Mouse (Mus musculus): ENCODE data around the gene Slc28a1. TPM values are rescaled to one million over a fixed set of nuclear protein-coding genes. Genes with fewer than 3 reads are reported as not detected.

Slc28a1 gene
- polyA plus RNA-seq, 1 experiment = 0.43 TPM

DNA sequence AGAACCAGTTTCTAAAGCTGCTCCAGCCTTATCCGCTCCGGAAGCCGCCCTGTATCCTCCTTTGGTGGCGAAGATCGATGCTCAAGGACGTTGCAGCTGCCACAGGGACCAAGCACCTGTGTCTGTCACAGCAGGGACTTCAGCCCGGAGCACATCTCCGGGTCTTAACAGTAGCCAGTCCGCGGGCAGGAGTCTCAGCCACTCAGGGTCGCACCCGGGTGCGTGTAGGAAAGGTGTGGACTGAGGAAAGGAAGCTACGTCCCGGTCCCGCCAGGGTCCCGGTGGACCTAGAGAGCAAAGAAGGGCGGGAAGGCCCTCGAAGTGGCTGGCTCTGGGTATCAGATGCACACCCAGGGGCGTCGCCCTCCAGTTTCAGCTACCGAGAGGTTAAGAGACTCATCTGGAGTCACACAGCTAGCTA lies 97.7 kb downstream of the Slc28a1 start:
- no peak for DNase-seq (ENCODE audit: low read depth)

- DNase-seq (ENCODE audit: low read depth) = no peak
Measured at GRCm38 (mm10) chr7:81212697-81213346, 98.2 kb downstream of the Slc28a1 start.

DNA sequence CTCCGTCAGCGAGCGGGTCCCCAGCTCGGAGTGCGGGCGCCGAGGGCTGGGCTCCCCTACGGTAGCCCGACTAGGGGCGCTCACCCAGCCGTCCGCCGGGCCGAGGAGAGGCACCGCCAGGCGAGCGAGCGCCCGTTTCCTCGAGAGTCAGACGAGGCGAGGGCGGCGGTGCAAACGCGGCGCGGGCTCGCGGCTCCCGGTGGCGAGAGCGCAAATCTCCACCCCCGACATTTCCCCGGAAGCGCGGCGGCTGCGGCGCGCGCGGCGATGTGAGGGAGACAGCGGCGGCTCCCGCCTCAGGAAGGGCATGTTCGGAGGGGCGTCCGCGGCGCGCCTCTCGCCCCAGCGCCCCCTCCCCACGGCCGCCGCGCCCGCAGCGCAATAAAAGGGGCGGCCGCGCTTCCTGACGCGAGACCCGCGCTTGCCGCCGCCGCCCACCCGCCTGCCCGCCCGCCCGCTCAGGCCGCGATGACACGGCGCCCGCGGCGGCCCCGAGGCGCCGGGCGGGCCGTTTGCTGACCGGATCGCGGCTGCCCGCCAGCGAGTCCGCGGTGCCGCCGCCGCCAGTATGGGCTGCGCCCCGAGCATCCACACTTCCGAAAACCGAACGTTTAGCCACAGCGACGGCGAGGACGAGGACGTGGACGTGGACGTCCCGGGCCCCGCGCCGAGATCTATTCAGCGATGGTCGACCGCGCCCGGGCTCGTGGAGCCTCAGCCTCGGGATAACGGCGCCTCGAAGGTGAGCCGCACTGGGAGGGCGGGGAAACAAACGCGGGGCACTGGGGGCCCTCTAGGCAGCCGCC lies 99.0 kb downstream of the Slc28a1 start, which contains the start of gene Pde8a:
TSS of gene Pde8a (plus strand) at position 250 of the 806 bp plus-strand sequence.
- DNase-seq (ENCODE audit: low read depth) = no peak

DNA sequence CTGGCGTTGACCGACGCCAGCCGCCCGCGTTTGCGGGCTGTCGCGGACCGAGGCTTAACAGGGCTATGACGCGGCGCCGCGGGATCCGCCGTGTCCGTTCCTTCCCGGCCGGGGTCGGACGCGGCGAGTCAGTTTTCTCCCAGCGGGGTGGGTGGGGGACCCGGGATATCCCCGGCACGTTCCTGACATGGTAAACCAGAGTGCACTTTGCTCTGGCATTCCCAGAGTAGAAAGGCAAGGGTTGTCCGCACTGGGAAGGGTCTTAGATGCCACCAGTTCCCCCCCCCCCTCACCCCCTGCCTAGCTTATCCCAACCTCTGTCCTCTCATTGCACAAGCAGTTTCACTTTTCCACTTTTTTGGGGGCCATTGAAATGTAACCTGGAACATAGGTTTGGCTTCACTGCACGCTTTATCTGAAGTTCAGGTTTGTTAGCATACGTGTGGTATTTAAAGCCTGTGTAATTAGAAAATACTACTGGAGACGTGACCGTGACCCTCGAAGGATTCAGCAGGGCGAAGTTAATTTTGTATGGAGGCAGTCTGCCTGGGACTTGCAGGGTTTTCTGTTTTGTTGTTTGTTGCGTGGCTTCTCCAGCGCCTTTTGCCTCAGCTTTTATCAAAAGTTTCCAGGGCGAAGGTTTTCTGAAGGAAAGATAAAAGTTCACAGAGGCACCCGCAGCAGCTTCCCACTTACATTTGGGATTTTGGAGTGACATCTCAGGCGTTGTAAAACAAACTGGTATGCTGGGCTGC lies 99.7 kb downstream of the Slc28a1 start:
- DNase-seq (ENCODE audit: low read depth) = no peak

DNA sequence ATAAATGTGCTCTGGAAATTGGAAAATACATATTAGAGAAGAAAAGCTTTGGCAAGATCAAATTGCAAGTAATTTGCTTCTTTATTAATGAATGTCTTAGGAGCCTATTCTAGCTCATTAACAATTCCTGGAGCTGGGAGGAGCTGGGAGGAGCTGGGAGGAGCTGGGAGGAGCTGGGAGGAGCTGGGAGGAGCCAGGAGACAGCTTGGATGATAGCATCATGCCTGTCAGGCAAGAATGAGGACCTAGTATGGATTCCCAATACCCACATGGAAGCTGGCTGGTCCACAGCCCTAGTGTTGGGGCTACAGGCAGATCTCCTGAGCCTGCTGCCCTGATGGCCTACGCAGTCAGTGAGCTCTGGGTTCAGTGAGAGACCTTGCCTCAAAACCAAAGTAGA lies 101.4 kb downstream of the Slc28a1 start:
- DNase-seq (ENCODE audit: low read depth) = no peak

GRCm38 (mm10) chr7:81219321-81219720 lies 104.7 kb downstream of the Slc28a1 start:
- DNase-seq (ENCODE audit: low read depth) = no peak

Other genes starting within 250 kb of the Slc28a1 start
- 13.6 and 14.2 TPM in 2 replicates for gene Wdr73, start 213.5 kb upstream of the Slc28a1 start, polyA plus RNA-seq (2012; rRNA removed)
- 9.5 and 12.2 TPM in 2 replicates for gene Nmb, start 209.7 kb upstream of the Slc28a1 start, polyA plus RNA-seq (2012; rRNA removed)
- 73.8 and 78.5 TPM in 2 replicates for gene Sec11a, start 167.0 kb upstream of the Slc28a1 start, polyA plus RNA-seq (2012; rRNA removed)
- gene Zfp592, start 121.1 kb upstream of the Slc28a1 start, polyA plus RNA-seq (2012; rRNA removed) = 13.7 and 16.7 TPM in 2 replicates
- 0.08 and 0.15 TPM in 2 replicates for gene Alpk3, start 57.2 kb upstream of the Slc28a1 start, polyA plus RNA-seq (2012; rRNA removed)
- gene Pde8a, start 98.8 kb downstream of the Slc28a1 start, polyA plus RNA-seq (2012; rRNA removed) = 18.0 and 18.1 TPM in 2 replicates
- 1,391 and 1,754 TPM in 2 replicates for gene Rps17, start 230.5 kb downstream of the Slc28a1 start, polyA plus RNA-seq (2012; rRNA removed)

All from gonadal fat pad, adult 2 months (tissue).